Mouse (Mus musculus): ENCODE data around the gene Gm13084. TPM values are rescaled to one million over a fixed set of nuclear protein-coding genes. Genes with fewer than 3 reads are reported as not detected.
"Not testable (repeated sequence)": the region's sequence is repeated elsewhere in the genome, so short reads cannot be mapped to it uniquely, and the experiment has no call there.

Gene Gm13084
- polyA plus RNA-seq (2012; ENCODE audit: insufficient read depth, insufficient read length, low replicate concordance, missing spikeins), result not detected in 2 replicates

DNA sequence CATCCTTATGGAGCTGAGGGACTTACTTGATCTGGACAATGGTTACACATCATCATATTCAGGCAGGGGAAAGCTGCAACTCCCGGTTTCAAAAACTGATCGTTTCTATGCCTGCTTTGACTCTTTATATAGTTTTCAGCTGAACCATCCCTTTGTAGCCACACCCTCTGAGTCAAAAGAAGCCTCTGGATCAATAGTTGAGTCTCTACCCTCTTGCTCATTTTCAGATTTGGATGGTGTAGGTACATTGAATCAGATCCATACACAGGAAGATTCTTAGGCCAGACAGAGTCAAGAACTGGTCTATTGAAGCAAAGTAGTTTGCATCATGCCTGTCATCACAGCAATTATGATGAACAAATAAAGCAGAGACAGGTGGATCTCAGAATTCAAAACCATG, at the start of gene Gm13084:
Gene Gm13084 (minus strand): TSS at position 101 of the 400 bp plus-strand sequence.
- H3K27ac ChIP-seq (ENCODE audit: insufficient read depth, low read depth, low read length), result no peak within 1 kb of the TSS
- no peaks in the 10 kb centered on the region for H3K4me1 ChIP-seq (ENCODE audit: control insufficient read depth, insufficient read depth, low read length)
- TF ChIP-seq POLR2A (IDR thresholded peaks at IDR 0.05; ENCODE audit: insufficient read depth, low read depth, low read length) (no peak), CTCF (IDR thresholded peaks at IDR 0.05; ENCODE audit: insufficient read depth, low read depth, low read length) (no peak)
- WGBS, result 70% methylated on average over 2 of the region's 2 CpGs
- no peak within 1 kb of the TSS for H3K4me3 ChIP-seq (ENCODE audit: insufficient read depth, low read depth, low read length)

DNA sequence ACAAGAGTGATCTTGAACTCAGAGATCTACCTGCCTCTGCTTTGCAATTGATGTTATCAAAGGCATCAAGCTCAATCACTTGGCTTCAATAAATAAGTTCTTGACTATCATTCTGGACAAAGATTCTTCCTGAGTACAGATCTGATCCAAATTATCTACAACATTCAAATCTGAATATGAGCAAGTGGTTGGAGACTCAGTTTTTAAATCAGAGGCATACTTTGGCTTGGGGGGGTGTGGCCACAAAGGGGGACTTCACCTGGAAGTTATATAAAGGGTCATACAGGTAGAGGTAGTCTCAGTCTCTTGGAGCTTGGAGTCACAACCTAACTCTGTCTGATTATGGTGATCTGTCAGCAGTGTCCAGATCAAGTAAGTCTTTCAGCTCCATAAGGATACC, 30.3 kb upstream of the Gm13084 start, which contains the start of gene Gm13103:
Gene Gm13103 (plus strand): TSS at position 301 of the 400 bp plus-strand sequence.
- not testable (repeated sequence) for H3K4me1 ChIP-seq (ENCODE audit: control insufficient read depth, insufficient read depth, low read length); H3K27ac ChIP-seq (ENCODE audit: insufficient read depth, low read depth, low read length); H3K4me3 ChIP-seq (ENCODE audit: insufficient read depth, low read depth, low read length)

DNA sequence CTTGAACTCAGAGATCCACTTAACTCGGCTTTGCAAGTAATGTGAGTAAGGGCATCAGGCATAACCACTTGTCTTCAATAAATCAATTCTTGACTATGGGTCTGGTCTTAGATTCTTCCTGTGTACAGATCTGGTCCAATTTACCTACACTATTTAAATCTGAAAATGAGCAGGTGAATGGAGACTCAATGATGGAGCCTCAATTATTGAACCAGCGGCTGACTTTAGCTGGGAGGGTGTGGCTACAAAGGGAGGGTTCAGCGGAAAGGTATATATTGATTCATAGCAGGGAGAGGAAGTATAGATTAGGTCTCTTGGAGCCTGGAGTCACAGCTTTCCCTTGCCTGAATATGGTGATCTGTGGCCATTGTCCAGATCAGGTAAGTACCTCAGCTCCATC, 26.8 kb downstream of the Gm13084 start, which contains the start of gene Gm13023:
Gene Gm13023 (plus strand): TSS at position 301 of the 400 bp plus-strand sequence.
- not testable (repeated sequence) for H3K27ac ChIP-seq (ENCODE audit: insufficient read depth, low read depth, low read length); H3K4me3 ChIP-seq (ENCODE audit: insufficient read depth, low read depth, low read length); H3K4me1 ChIP-seq (ENCODE audit: control insufficient read depth, insufficient read depth, low read length)
- 94% methylated on average over 3 of the region's 3 CpGs for whole genome bisulfite sequencing

Other genes with a start within 250 kb of the Gm13084 start
- not detected in 2 replicates for gene Gm13083, start 201.1 kb downstream of the Gm13084 start, polyA plus RNA-seq (2012; ENCODE audit: insufficient read depth, insufficient read length, low replicate concordance, missing spikeins)
- not detected in 2 replicates for gene Gm13088, start 158.8 kb downstream of the Gm13084 start, polyA plus RNA-seq (2012; ENCODE audit: insufficient read depth, insufficient read length, low replicate concordance, missing spikeins)
- gene Gm13089, start 113.4 kb downstream of the Gm13084 start, polyA plus RNA-seq (2012; ENCODE audit: insufficient read depth, insufficient read length, low replicate concordance, missing spikeins), result not detected in 2 replicates
- not detected in 2 replicates for gene Gm13078, start 96.6 kb downstream of the Gm13084 start, polyA plus RNA-seq (2012; ENCODE audit: insufficient read depth, insufficient read length, low replicate concordance, missing spikeins)
- gene Gm13023, start 26.7 kb downstream of the Gm13084 start, polyA plus RNA-seq (2012; ENCODE audit: insufficient read depth, insufficient read length, low replicate concordance, missing spikeins), result not detected in 2 replicates
- gene Gm13103, start 30.4 kb upstream of the Gm13084 start, polyA plus RNA-seq (2012; ENCODE audit: insufficient read depth, insufficient read length, low replicate concordance, missing spikeins), result not detected in 2 replicates
- gene Pramef6, start 84.3 kb upstream of the Gm13084 start, polyA plus RNA-seq (2012; ENCODE audit: insufficient read depth, insufficient read length, low replicate concordance, missing spikeins), result not detected in 2 replicates
- gene Pramef25, start 134.9 kb upstream of the Gm13084 start, polyA plus RNA-seq (2012; ENCODE audit: insufficient read depth, insufficient read length, low replicate concordance, missing spikeins), result not detected in 2 replicates
- gene Gm13101, start 150.9 kb upstream of the Gm13084 start, polyA plus RNA-seq (2012; ENCODE audit: insufficient read depth, insufficient read length, low replicate concordance, missing spikeins), result not detected in 2 replicates
- gene Pramef17, start 178.3 kb upstream of the Gm13084 start, polyA plus RNA-seq (2012; ENCODE audit: insufficient read depth, insufficient read length, low replicate concordance, missing spikeins), result not detected in 2 replicates
- gene Pramel4, start 243.0 kb upstream of the Gm13084 start, polyA plus RNA-seq (2012; ENCODE audit: insufficient read depth, insufficient read length, low replicate concordance, missing spikeins), result not detected in 2 replicates

Data from olfactory bulb, adult 2 months (tissue).